In genomic region chr17:56766631-56767405, GRCm38 (mm10) we compare ENCODE assay signal across 21 mouse cellular contexts.
"Had no signal": no experiment of that assay in that cellular context is flagged by ENCODE, and none has a peak within 500 bp of the region (broad histone marks: within the 10 kb centered on the region; RNA-seq: fewer than 3 reads in every experiment).

No protein-coding gene starts in this region.

- H3K4me3 ChIP-seq: heart, embryonic 10.5 days; heart, embryonic 12.5 days; hindbrain, embryonic 10.5 days; hindbrain, embryonic 12.5 days; intestine, embryonic 15.5 days; layer of hippocampus, adult 2 months; left cerebral cortex, adult 2 months; limb, embryonic 10.5 days; limb, embryonic 12.5 days; liver, embryonic 13.5 days; liver, embryonic 15.5 days had no signal

- DNase-seq: gastrocnemius, postnatal 10 days; gastrocnemius, postnatal 25 days; heart, postnatal 10 days; heart, postnatal 4 days; kidney, adult 18-20 months; kidney, adult 8-10 months; kidney, postnatal 10 days; kidney, postnatal 4 days; liver; liver, embryonic 13.5 days; liver, postnatal 0 days had no signal

- H3K27me3 ChIP-seq: heart, embryonic 12.5 days; hindbrain, embryonic 12.5 days; intestine, embryonic 15.5 days; limb, embryonic 12.5 days; liver, embryonic 13.5 days; liver, embryonic 15.5 days had no signal

- H3K9me3 ChIP-seq: heart, embryonic 10.5 days; heart, embryonic 12.5 days; hindbrain, embryonic 10.5 days; hindbrain, embryonic 12.5 days; intestine, embryonic 15.5 days; limb, embryonic 10.5 days; limb, embryonic 12.5 days; liver, embryonic 13.5 days; liver, embryonic 15.5 days had no signal
